Mouse (Mus musculus) megakaryocyte, adult 5-6 weeks (primary cell): ENCODE results near the gene Serinc3. TPM values are rescaled to one million over a fixed set of nuclear protein-coding genes. Genes with fewer than 3 reads are reported as not detected.

Experiments used
- total RNA-seq, 2 experiments: library from RNA; stranded (forward) in 1 of 2; stranded (reverse) in 1 of 2; fragments of 153-499, 151-499 nt in 1 of 2; fragments of 221-1000, 200-1000 nt in 1 of 2; gene quantifications; 2 replicates each; pipeline versions ENCODE4 v1.2.3 to v1.2.4; 2015 to 2017

Serinc3 gene
- total RNA-seq, 2 experiments from 2014 or later = 623 to 809 TPM

Other genes with a start within 250 kb of the Serinc3 start
- gene Jph2, start 247.1 kb downstream of the Serinc3 start, total RNA-seq (2015) = not detected in 2 replicates
- gene Jph2, start 247.1 kb downstream of the Serinc3 start, total RNA-seq (2017) = not detected in 2 replicates
- gene Oser1, start 220.4 kb downstream of the Serinc3 start, total RNA-seq (2015) = 85.9 and 98.4 TPM in 2 replicates
- 93.7 and 107 TPM in 2 replicates for gene Oser1, start 220.4 kb downstream of the Serinc3 start, total RNA-seq (2017)
- gene Gdap1l1, start 206.7 kb downstream of the Serinc3 start, total RNA-seq (2015) = not detected in 2 replicates
- gene Gdap1l1, start 206.7 kb downstream of the Serinc3 start, total RNA-seq (2017) = not detected in 2 replicates
- gene Fitm2, start 172.5 kb downstream of the Serinc3 start, total RNA-seq (2015) = 0.36 and 1.1 TPM in 2 replicates
- gene Fitm2, start 172.5 kb downstream of the Serinc3 start, total RNA-seq (2017) = 0.94 and 1.7 TPM in 2 replicates
- not detected in 2 replicates for gene R3hdml, start 152.8 kb downstream of the Serinc3 start, total RNA-seq (2015)
- gene R3hdml, start 152.8 kb downstream of the Serinc3 start, total RNA-seq (2017) = not detected in 2 replicates
- not detected in 2 replicates for gene Hnf4a, start 138.3 kb downstream of the Serinc3 start, total RNA-seq (2015)
- gene Hnf4a, start 138.3 kb downstream of the Serinc3 start, total RNA-seq (2017) = not detected in 2 replicates
- gene Ttpal, start 42.8 kb downstream of the Serinc3 start, total RNA-seq (2015) = 12.6 and 16.6 TPM in 2 replicates
- gene Ttpal, start 42.8 kb downstream of the Serinc3 start, total RNA-seq (2017) = 8.8 and 14.4 TPM in 2 replicates
- gene Pkig, start 13.3 kb upstream of the Serinc3 start, total RNA-seq (2015) = 47.7 and 50.9 TPM in 2 replicates
- 36.8 and 55.2 TPM in 2 replicates for gene Pkig, start 13.3 kb upstream of the Serinc3 start, total RNA-seq (2017)
- 3.7 and 5.3 TPM in 2 replicates for gene Ada, start 105.1 kb upstream of the Serinc3 start, total RNA-seq (2015)
- gene Ada, start 105.1 kb upstream of the Serinc3 start, total RNA-seq (2017) = 6.1 and 7.6 TPM in 2 replicates
- 0.27 TPM in 1 of 2 replicates, not detected in the other for gene Ccn5, start 175.7 kb upstream of the Serinc3 start, total RNA-seq (2015)
- 0.59 and 1.5 TPM in 2 replicates for gene Ccn5, start 175.7 kb upstream of the Serinc3 start, total RNA-seq (2017)
- not detected in 2 replicates for gene Kcnk15, start 208.5 kb upstream of the Serinc3 start, total RNA-seq (2015)
- gene Kcnk15, start 208.5 kb upstream of the Serinc3 start, total RNA-seq (2017) = not detected in 2 replicates